Mouse (Mus musculus): ENCODE measurements around the gene Ppp1ca. TPM values are rescaled to one million over a fixed set of nuclear protein-coding genes. Genes with fewer than 3 reads are reported as not detected.
A peak's percentile ranks its signal among the peaks of the same experiment; 100 is the strongest.

Ppp1ca gene
- total and polyA plus RNA-seq, 2 experiments from 2014 or later: 738 to 808 TPM

DNA sequence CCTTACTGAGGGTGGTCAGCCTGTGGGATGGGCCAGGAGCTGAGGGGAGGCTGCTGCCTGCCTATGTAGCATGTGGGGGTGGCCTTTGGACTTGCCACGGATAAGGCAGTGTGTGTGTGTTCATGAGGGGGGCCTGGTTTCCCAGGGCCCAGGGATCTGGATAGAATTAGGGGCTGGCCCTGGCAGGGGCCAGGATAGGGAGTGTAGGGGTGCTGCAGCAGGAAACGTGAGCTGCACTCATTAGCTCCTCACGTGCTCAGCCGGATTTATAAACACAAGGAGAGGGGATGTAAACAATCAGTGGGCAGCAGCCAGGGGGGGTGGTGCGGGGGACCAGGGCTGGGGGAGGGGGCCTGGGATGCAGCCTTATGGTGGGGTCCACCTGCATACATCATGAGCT is 25.3 kb downstream of the Ppp1ca start:
- Histone ChIP-seq H3K4me2 (ENCODE audit: low read depth, low read length) (no peak overlapping the region), H3K36me3 (replicated peaks; ENCODE audit: control insufficient read depth, insufficient read depth, low read length) (no peaks in the 10 kb centered on the region), H3K9me3 (replicated peaks; ENCODE audit: control insufficient read depth, low read length) (no peaks in the 10 kb centered on the region), H3K4me3 (ENCODE audit: low read depth, low read length) (no peak overlapping the region), H3K27ac (ENCODE audit: low read depth) (no peak overlapping the region), H3K4me1 (ENCODE audit: control insufficient read depth, insufficient read depth) (peaks cover 29% of the 10 kb centered on the region), H3K27me3 (ENCODE audit: control insufficient read depth, insufficient read depth, low read length) (peaks cover 35% of the 10 kb centered on the region), H3K9ac (replicated peaks; ENCODE audit: low read depth, low read length) (no peak overlapping the region)
- ATAC-seq (ENCODE audit: insufficient read depth, low read depth) (no peak), DNase-seq (ENCODE audit: low spot score) (no peak)
- TF ChIP-seq CTCF (IDR thresholded peaks at IDR 0.05; ENCODE audit: low read depth) (no peak), EP300 (IDR thresholded peaks at IDR 0.05; ENCODE audit: low read depth) (no peak)
- 33% methylated on average over 5 of the region's 5 CpGs for WGBS

DNA sequence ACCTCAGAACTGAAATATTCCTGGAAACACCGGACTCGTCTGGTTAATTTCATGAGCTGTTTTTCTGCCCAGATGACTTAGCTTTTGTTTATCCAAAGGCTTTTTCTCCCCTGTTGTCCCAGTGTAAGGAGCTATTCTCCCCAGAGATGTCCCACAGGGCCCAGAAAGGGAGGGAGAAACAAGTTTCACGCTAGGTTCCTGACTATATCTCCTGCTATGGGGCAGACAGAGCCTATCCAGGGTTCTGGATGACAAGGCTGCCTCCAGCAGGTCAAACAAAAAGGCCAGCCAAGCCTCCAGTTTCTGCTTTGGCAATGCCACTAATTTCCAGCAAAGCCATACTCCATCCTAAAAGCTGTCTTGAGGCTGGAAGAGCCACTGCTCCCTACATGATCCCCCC is 26.0 kb downstream of the Ppp1ca start:
- Histone ChIP-seq H3K9ac (replicated peaks; ENCODE audit: low read depth, low read length) (no peak overlapping the region), H3K27me3 (ENCODE audit: control insufficient read depth, insufficient read depth, low read length) (peaks cover 30% of the 10 kb centered on the region), H3K27ac (ENCODE audit: low read depth) (no peak overlapping the region), H3K4me1 (ENCODE audit: control insufficient read depth, insufficient read depth) (peaks cover 29% of the 10 kb centered on the region), H3K9me3 (replicated peaks; ENCODE audit: control insufficient read depth, low read length) (no peaks in the 10 kb centered on the region), H3K4me2 (ENCODE audit: low read depth, low read length) (no peak overlapping the region), H3K4me3 (ENCODE audit: low read depth, low read length) (no peak overlapping the region), H3K36me3 (replicated peaks; ENCODE audit: control insufficient read depth, insufficient read depth, low read length) (no peaks in the 10 kb centered on the region)
- TF ChIP-seq CTCF (IDR thresholded peaks at IDR 0.05; ENCODE audit: low read depth) (no peak), EP300 (IDR thresholded peaks at IDR 0.05; ENCODE audit: low read depth) (no peak)
- ATAC-seq (ENCODE audit: insufficient read depth, low read depth): no peak
- WGBS: 49% methylated on average over 3 of the region's 3 CpGs
- no peak for DNase-seq (ENCODE audit: low spot score)

DNA sequence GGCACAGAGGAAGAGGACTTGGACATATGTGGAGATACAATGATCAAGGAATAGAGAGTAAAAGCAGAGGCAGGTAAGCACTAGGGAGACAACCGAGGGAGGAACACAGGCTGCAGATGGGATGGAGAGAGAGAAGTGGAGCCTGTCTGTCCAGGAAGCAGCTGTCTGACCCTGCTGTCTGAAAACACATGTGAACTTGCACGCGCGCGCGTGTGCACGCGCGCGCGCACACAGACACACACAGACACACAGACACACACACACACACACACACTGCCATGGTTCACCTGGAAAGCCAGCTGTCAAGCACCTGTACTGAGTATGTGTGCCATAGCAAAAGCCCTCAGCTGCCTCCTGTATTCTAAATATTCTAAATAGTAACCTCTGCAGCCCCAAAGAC is 26.4 kb downstream of the Ppp1ca start:
- no peak overlapping the region for H3K27ac ChIP-seq (ENCODE audit: low read depth)
- no peak overlapping the region for H3K4me2 ChIP-seq (ENCODE audit: low read depth, low read length)
- no peaks in the 10 kb centered on the region for H3K36me3 ChIP-seq (replicated peaks; ENCODE audit: control insufficient read depth, insufficient read depth, low read length)
- H3K27me3 ChIP-seq (ENCODE audit: control insufficient read depth, insufficient read depth, low read length): peaks cover 26% of the 10 kb centered on the region
- no peaks in the 10 kb centered on the region for H3K9me3 ChIP-seq (replicated peaks; ENCODE audit: control insufficient read depth, low read length)
- TF ChIP-seq CTCF (IDR thresholded peaks at IDR 0.05; ENCODE audit: low read depth) (no peak), EP300 (IDR thresholded peaks at IDR 0.05; ENCODE audit: low read depth) (no peak)
- H3K4me3 ChIP-seq (ENCODE audit: low read depth, low read length): no peak overlapping the region
- WGBS: 88% methylated on average over 11 of the region's 11 CpGs
- ATAC-seq (ENCODE audit: insufficient read depth, low read depth) (no peak), DNase-seq (ENCODE audit: low spot score) (no peak)
- H3K4me1 ChIP-seq (ENCODE audit: control insufficient read depth, insufficient read depth): peaks cover 29% of the 10 kb centered on the region
- no peak overlapping the region for H3K9ac ChIP-seq (replicated peaks; ENCODE audit: low read depth, low read length)

DNA sequence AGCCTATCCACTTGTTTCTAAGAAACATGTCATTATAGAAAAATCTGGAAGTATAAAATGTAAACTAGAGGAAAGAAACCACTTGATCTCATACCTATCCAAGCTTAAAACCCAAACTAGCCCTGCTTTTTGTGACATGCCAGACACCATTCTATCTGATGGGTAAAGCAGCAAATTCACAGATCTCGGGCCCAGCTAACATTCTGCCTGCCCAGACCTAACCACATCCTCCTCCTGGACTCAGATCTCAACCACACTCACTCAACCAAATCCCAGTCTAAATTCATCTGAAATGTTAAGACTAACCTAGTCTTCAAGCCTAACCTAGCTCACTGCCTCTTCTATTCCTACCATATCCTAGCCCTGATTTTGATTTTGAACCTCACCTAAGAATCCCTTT is 26.9 kb downstream of the Ppp1ca start:
- Histone ChIP-seq H3K9ac (replicated peaks; ENCODE audit: low read depth, low read length) (no peak overlapping the region), H3K27ac (ENCODE audit: low read depth) (no peak overlapping the region), H3K9me3 (replicated peaks; ENCODE audit: control insufficient read depth, low read length) (no peaks in the 10 kb centered on the region), H3K4me3 (ENCODE audit: low read depth, low read length) (no peak overlapping the region), H3K36me3 (replicated peaks; ENCODE audit: control insufficient read depth, insufficient read depth, low read length) (no peaks in the 10 kb centered on the region), H3K4me1 (ENCODE audit: control insufficient read depth, insufficient read depth) (peaks cover 29% of the 10 kb centered on the region), H3K27me3 (ENCODE audit: control insufficient read depth, insufficient read depth, low read length) (peaks cover 21% of the 10 kb centered on the region), H3K4me2 (ENCODE audit: low read depth, low read length) (no peak overlapping the region)
- TF ChIP-seq EP300 (IDR thresholded peaks at IDR 0.05; ENCODE audit: low read depth): no peak
- TF ChIP-seq CTCF (IDR thresholded peaks at IDR 0.05; ENCODE audit: low read depth): no peak
- DNase-seq (ENCODE audit: low spot score) (no peak), ATAC-seq (ENCODE audit: insufficient read depth, low read depth) (no peak)
- 69% methylated on average over 1 of the region's 1 CpGs for WGBS

DNA sequence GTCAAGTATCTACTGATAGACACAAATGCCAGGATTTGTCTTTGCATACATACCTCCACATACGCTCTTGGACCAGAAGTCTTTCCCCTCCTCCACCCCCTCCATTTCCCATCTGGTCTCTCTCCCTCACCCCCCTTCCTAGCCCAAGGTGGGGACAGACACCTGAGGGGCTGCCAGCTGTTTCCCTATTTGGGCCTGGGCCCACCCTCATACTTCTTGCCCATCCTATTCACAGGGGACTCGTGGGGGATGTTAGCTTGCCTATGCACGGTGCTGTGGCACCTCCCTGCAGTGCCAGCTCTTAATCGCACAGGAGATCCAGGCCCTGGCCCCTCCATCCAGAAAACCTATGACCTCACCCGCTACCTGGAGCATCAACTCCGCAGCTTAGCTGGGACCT is 28.1 kb downstream of the Ppp1ca start:
- no peak for TF ChIP-seq EP300 (IDR thresholded peaks at IDR 0.05; ENCODE audit: low read depth)
- TF ChIP-seq CTCF (IDR thresholded peaks at IDR 0.05; ENCODE audit: low read depth): no peak
- Histone ChIP-seq H3K4me2 (ENCODE audit: low read depth, low read length) (no peak overlapping the region), H3K27ac (ENCODE audit: low read depth) (no peak overlapping the region), H3K4me3 (ENCODE audit: low read depth, low read length) (no peak overlapping the region), H3K4me1 (ENCODE audit: control insufficient read depth, insufficient read depth) (peaks cover 25% of the 10 kb centered on the region), H3K9me3 (replicated peaks; ENCODE audit: control insufficient read depth, low read length) (no peaks in the 10 kb centered on the region), H3K9ac (replicated peaks; ENCODE audit: low read depth, low read length) (no peak overlapping the region), H3K36me3 (replicated peaks; ENCODE audit: control insufficient read depth, insufficient read depth, low read length) (no peaks in the 10 kb centered on the region), H3K27me3 (ENCODE audit: control insufficient read depth, insufficient read depth, low read length) (peaks cover 17% of the 10 kb centered on the region)
- DNase-seq (ENCODE audit: low spot score) (no peak), ATAC-seq (ENCODE audit: insufficient read depth, low read depth) (no peak)
- WGBS: 74% methylated on average over 6 of the region's 6 CpGs

DNA sequence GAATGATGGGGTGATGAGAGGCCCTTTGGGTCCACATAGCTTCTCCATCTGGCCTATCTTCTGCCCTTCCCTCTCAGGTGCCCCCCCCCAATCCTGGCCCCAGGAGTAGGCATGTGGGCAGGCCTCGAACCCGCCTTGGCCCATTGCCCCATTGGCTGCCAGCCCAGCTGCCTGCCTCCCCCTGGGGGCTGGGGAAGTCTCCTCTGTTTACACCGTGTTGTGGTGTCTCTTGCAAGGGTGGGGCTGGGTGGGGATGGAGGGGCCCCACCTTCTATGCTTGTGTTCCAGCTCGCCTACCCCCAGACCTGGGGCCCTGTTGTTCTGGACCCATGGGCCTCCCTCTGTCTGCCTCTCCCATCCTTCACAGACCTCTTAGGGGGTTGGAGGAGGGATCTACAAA is 28.6 kb downstream of the Ppp1ca start:
- Histone ChIP-seq H3K27ac (ENCODE audit: low read depth) (no peak overlapping the region), H3K4me2 (ENCODE audit: low read depth, low read length) (no peak overlapping the region), H3K36me3 (replicated peaks; ENCODE audit: control insufficient read depth, insufficient read depth, low read length) (no peaks in the 10 kb centered on the region), H3K9me3 (replicated peaks; ENCODE audit: control insufficient read depth, low read length) (no peaks in the 10 kb centered on the region), H3K4me3 (ENCODE audit: low read depth, low read length) (no peak overlapping the region), H3K4me1 (ENCODE audit: control insufficient read depth, insufficient read depth) (peaks cover 21% of the 10 kb centered on the region), H3K27me3 (ENCODE audit: control insufficient read depth, insufficient read depth, low read length) (peaks cover 12% of the 10 kb centered on the region; the same call in 1 of the 2 replicates), H3K9ac (replicated peaks; ENCODE audit: low read depth, low read length) (0 out of 2 replicates have a peak overlapping the region, but pooled peaks have one; percentile 18)
- DNase-seq (ENCODE audit: low spot score) (no peak), ATAC-seq (ENCODE audit: insufficient read depth, low read depth) (no peak)
- WGBS: 47% methylated on average over 4 of the region's 4 CpGs
- TF ChIP-seq CTCF (IDR thresholded peaks at IDR 0.05; ENCODE audit: low read depth): no peak
- no peak for TF ChIP-seq EP300 (IDR thresholded peaks at IDR 0.05; ENCODE audit: low read depth)

Measured in heart, postnatal 0 days (tissue).